8 mouse cellular contexts compared by ENCODE assay signal in the genomic region with DNA sequence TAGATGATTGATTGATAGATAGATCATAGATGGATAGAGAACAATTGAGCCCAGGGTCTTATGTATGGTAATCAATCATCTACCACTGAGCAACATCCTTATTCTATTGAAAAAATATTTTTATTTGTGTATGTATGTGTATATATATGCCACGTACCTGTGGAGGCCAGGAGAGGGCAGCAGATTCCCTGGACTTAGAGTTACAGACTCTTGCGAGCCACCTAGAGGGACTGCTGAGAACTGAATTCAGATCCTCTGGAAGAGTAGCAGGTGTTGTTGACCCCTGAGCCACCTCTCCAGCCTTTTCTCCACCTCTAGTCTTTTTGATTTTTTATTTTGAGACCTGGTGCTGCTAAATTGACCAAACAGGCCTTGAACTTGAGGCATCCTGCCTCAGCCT. TPM values are rescaled to one million over a fixed set of nuclear protein-coding genes. Genes with fewer than 3 reads are reported as not detected.
A peak's percentile ranks its signal among the peaks of the same experiment; 100 is the strongest.
DNase-seq lines count a peak whose midpoint lies in the region; ATAC-seq and TF ChIP-seq lines count a peak whose summit lies in the region.
"Had no signal": no experiment of that assay in that cellular context is flagged by ENCODE, and none has a peak within 500 bp of the region (broad histone marks: within the 10 kb centered on the region; RNA-seq: fewer than 3 reads in every experiment).

No protein-coding gene starts in this region.

- POLR2A ChIA-PET in Patski (lab: Charles Lee), result no interaction called here

- ATAC-seq in lung, embryonic 14.5 days (ENCODE audit: insufficient read depth), result no peak
- ATAC-seq in Patski, result no peak

- H3K9me3 ChIP-seq in lung, embryonic 14.5 days (ENCODE audit: low read depth, low read length), result no peaks in the 10 kb centered on the region

- no peak overlapping the region for H3K9ac ChIP-seq in lung, embryonic 14.5 days

- 41% methylated on average over 2 of the region's 2 CpGs for WGBS in lung, embryonic 14.5 days

- no peak overlapping the region for H3K27ac ChIP-seq in lung, embryonic 14.5 days (ENCODE audit: low read depth)

- H3K4me2 ChIP-seq in lung, embryonic 14.5 days, result no peak overlapping the region

- CTCF ChIA-PET in Patski (lab: Charles Lee), result interaction anchor here (1.7 kb wide), 1 partner anchor 10 kb away, joined by 5 read pairs; no protein-coding TSS in a partner anchor

- DNase-seq in lung, embryonic 14.5 days, result peak; percentile 63
- DNase-seq in lung, postnatal 36 days, result no peak
- DNase-seq in Patski (ENCODE audit: low read depth, low spot score), result no peak
- peak; percentile 49 for DNase-seq in embryo, embryonic 11 days
- DNase-seq in splenic B cell, adult 2 months (ENCODE audit: low read depth, low spot score), result peak; percentile 39
- no peak for DNase-seq in urinary bladder, postnatal 14 days (ENCODE audit: low spot score)
- no peak for DNase-seq in cerebellum, postnatal 36 days
- DNase-seq: cerebellum, adult 11-12 months had no signal

- peak; percentile 63 for TF ChIP-seq CTCF in lung, embryonic 14.5 days (IDR thresholded peaks at IDR 0.05; ENCODE audit: low read depth)
- TF ChIP-seq CTCF in Patski (IDR thresholded peaks at IDR 0.05), result peak; percentile 82

- H3K27me3 ChIP-seq in lung, embryonic 14.5 days (ENCODE audit: insufficient read depth, low read length), result no peaks in the 10 kb centered on the region
- peaks cover 8% of the 10 kb centered on the region for H3K27me3 ChIP-seq in Patski
- H3K27me3 ChIP-seq in splenic B cell, adult 2 months (ENCODE audit: control insufficient read depth, insufficient read depth, low read length, poor library complexity, severe bottlenecking), result no peaks in the 10 kb centered on the region

- no peaks in the 10 kb centered on the region for H3K36me3 ChIP-seq in lung, embryonic 14.5 days (ENCODE audit: insufficient read depth)
- H3K36me3 ChIP-seq in splenic B cell, adult 2 months (ENCODE audit: control insufficient read depth, insufficient read depth, low read length, poor library complexity, severe bottlenecking), result no peaks in the 10 kb centered on the region

- no peak overlapping the region for H3K4me3 ChIP-seq in lung, embryonic 14.5 days (ENCODE audit: low read depth, low read length)

- in situ Hi-C loops in Patski (cut with MboI; ENCODE audit: low pct_unique_long_range_greater_than_20kb), result no loop called here

- no peaks in the 10 kb centered on the region for H3K4me1 ChIP-seq in lung, embryonic 14.5 days (ENCODE audit: insufficient read depth)

RNA-seq across cellular contexts. Expression of a gene that starts 32.8 kb away (rescaled TPM):
- polyA plus RNA-seq in lung, embryonic 14.5 days (2014; fragmentation: Nextera tagmentation; extraction: Ambion mirVana), result 27.0 and 28.3 TPM in 2 replicates
- 50.0 TPM for polyA plus RNA-seq in Patski (2021)

RNA-seq across cellular contexts. Expression of a gene that starts 34.1 kb away (rescaled TPM):
- polyA plus RNA-seq in lung, embryonic 14.5 days (2014; fragmentation: Nextera tagmentation; extraction: Ambion mirVana), result not detected in 2 replicates
- not detected for polyA plus RNA-seq in Patski (2021)

RNA-seq across cellular contexts. Expression of a gene that starts 44.3 kb away (rescaled TPM):
- not detected in 2 replicates for polyA plus RNA-seq in lung, embryonic 14.5 days (2014; fragmentation: Nextera tagmentation; extraction: Ambion mirVana)
- polyA plus RNA-seq in Patski (2021), result not detected

Comparison
In these comparisons a context has a peak if more than half of its experiments do, and no peak if none do; other contexts are left out.
1. DNase-seq: peak in lung, embryonic 14.5 days (single experiment), embryo, embryonic 11 days (single experiment) and splenic B cell, adult 2 months (single experiment); none in lung, postnatal 36 days (single experiment), Patski (single experiment), urinary bladder, postnatal 14 days (single experiment) and cerebellum, postnatal 36 days (0 of 2).